In the genomic region with DNA sequence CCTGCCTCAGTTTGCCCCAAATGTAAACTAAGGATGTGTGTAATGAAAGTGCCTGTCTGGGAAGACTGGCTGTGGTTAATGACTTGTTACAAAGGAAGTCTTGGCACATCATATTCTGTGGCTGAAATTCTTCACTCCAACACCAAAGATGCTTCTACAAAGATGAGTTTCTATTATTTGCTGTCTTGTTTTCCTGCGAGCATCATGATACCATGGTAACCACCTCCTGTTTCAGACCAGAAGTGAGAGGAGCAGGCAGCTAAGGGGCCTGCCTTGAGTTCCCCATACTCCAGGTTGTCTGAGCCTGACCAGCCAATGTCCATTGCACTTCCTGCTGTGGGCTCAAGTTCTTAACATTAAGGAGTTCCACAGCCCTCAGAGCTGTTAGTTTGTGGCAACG, we compare ENCODE assay signal across 18 mouse cellular contexts.
"Had no signal": no experiment of that assay in that cellular context is flagged by ENCODE, and none has a peak within 500 bp of the region (broad histone marks: within the 10 kb centered on the region; RNA-seq: fewer than 3 reads in every experiment).

No protein-coding gene starts in this region.

- DNase-seq: kidney, adult 8-10 months; kidney, postnatal 36 days; layer of hippocampus, adult 9-11 months; lung, adult 2 months; lung, postnatal 10 days; lung, postnatal 4 days; right cerebral cortex, adult 18-20 months; right cerebral cortex, postnatal 4 days; spleen, adult 18-20 months; thymus, adult 2 months; thymus, postnatal 25 days had no signal

- H3K4me1 ChIP-seq: limb, embryonic 10.5 days; liver, embryonic 15.5 days; midbrain, embryonic 12.5 days; neural tube, embryonic 15.5 days had no signal

- H3K9me3 ChIP-seq: limb, embryonic 10.5 days; liver, embryonic 15.5 days; midbrain, embryonic 12.5 days; neural tube, embryonic 15.5 days had no signal

- H3K27me3 ChIP-seq: liver, embryonic 15.5 days; midbrain, embryonic 12.5 days; neural tube, embryonic 15.5 days had no signal

- H3K4me3 ChIP-seq: limb, embryonic 10.5 days; liver, embryonic 15.5 days; midbrain, embryonic 12.5 days; neural tube, embryonic 15.5 days had no signal

- H3K36me3 ChIP-seq: limb, embryonic 10.5 days; liver, embryonic 15.5 days; midbrain, embryonic 12.5 days; neural tube, embryonic 15.5 days had no signal

- H3K9ac ChIP-seq: liver, embryonic 15.5 days; midbrain, embryonic 12.5 days; neural tube, embryonic 15.5 days had no signal

- ATAC-seq: midbrain, embryonic 16.5 days had no signal

- H3K4me2 ChIP-seq: liver, embryonic 11.5 days; liver, embryonic 15.5 days; midbrain, embryonic 12.5 days; neural tube, embryonic 15.5 days had no signal

- H3K27ac ChIP-seq: kidney, postnatal 0 days; limb, embryonic 10.5 days; liver, embryonic 15.5 days; midbrain, embryonic 12.5 days; neural tube, embryonic 15.5 days had no signal
